Mouse (Mus musculus): Measurements from ENCODE around the gene Ubash3a. TPM values are rescaled to one million over a fixed set of nuclear protein-coding genes. Genes with fewer than 3 reads are reported as not detected.
"Not testable (repeated sequence)": the region's sequence is repeated elsewhere in the genome, so short reads cannot be mapped to it uniquely, and the experiment has no call there.

The Ubash3a gene
- polyA plus RNA-seq, 1 experiment from 2014 or later: 0.38 TPM

DNA sequence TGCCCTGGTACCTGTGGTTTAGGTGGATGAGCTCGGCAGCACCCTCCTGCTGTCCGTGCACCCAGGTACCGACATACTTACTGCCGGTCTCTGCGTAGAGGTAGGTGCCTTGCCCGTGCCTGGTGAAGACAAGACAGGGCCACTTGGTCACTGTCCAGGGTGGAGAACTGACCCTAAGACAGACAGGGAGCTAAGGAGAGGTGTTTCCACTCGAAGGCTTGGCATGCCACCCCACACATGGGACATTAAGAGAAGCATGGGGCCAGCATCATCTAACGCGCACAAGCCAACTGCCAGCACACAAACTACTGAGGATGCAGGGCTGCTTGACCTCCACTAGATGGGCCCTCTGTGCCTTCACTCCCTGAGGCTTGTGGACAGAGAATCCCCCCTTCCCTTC is 58.2 kb downstream of the Ubash3a start:
- no peaks in the 10 kb centered on the region for H3K36me3 ChIP-seq
- 0 out of 2 replicates have a peak, but pooled peaks cover 4% of the 10 kb centered on the region for H3K27me3 ChIP-seq
- no peaks in the 10 kb centered on the region for H3K9me3 ChIP-seq
- H3K4me3 ChIP-seq: no peak overlapping the region
- no peaks in the 10 kb centered on the region for H3K4me1 ChIP-seq (replicated peaks)
- no peak for ATAC-seq (ENCODE audit: low FRiP score)
- no peak overlapping the region for H3K27ac ChIP-seq
- no peak overlapping the region for H3K4me2 ChIP-seq
- H3K9ac ChIP-seq: no peak overlapping the region
- 91% methylated on average over 9 of the region's 9 CpGs for WGBS

DNA sequence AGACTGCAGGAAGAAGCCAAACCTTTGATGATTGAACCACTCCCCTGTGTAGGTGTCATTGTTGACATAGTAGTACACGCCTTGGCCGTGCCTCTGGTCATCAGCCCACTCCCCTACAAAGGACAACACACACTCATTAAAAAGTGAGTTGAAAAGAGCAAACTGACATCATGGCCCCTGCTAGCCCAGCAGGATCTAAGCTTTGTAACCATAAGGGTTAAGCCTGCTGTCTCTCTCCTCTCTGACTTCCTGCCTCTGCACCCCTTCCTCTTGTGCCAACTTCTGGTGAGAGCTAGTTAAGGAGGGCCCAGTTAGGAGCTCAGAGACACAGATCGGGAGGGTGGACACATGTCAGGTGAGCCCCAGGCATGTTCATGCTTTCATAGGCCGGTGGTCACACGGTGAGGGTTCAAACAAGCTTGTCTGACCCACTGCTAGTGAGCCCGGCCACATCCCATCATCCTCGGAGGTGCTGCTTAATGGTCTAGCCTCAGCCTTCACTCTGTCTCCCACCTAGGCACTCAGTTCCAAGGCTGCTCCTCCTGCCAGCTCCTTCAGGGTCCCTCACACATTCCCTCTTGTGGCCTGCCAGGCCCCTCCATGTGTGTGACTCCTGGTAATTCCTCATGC is 58.8 kb downstream of the Ubash3a start:
- ATAC-seq (ENCODE audit: low FRiP score): no peak
- Histone ChIP-seq H3K4me1 (replicated peaks) (no peaks in the 10 kb centered on the region), H3K4me2 (no peak overlapping the region), H3K27me3 (0 out of 2 replicates have a peak, but pooled peaks cover 4% of the 10 kb centered on the region), H3K9ac (no peak overlapping the region), H3K27ac (no peak overlapping the region), H3K9me3 (no peaks in the 10 kb centered on the region), H3K4me3 (no peak overlapping the region), H3K36me3 (no peaks in the 10 kb centered on the region)
- WGBS: 88% methylated on average over 7 of the region's 7 CpGs

DNA sequence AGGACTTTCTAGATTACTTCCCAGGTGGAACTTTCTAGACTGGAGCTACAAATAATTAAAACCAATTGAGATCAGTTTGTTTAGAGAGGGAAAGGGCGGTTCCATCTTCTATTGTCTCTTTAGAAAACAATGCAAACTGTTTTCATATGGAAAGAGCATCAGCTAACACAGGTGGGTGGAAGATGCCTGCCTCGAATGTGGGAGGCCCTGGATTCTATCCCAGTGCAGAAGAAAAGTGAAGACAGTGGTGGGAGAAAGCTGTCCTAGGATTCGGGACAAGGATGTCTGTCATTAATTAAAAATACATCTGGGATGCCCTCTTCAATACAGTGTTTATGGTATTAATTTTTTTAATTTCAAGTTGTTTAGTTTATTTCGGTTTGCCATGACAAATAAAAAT is 59.5 kb downstream of the Ubash3a start:
- WGBS: 76% methylated on average over 4 of the region's 4 CpGs

DNA sequence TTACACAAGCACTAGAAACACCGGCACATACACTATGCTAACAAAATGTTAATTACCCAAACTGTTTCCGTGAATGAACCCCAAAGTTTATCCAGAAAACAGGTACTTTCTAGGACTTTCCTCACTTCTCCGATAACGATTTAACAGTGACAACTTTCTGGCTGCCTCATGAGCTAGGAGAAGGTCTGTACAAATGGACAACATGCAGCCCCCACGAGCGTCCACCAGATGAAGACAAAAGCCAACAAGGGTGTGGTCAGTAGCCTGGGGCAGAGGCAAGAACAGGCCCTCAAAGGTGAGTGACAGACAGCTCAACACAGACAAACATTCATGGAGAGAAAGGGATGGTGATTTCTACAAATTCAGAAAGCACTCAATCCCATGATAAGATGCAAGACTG is 59.9 kb downstream of the Ubash3a start:
- no peak for ATAC-seq (ENCODE audit: low FRiP score)
- H3K27me3 ChIP-seq: 0 out of 2 replicates have a peak, but pooled peaks cover 4% of the 10 kb centered on the region
- 90% methylated on average over 6 of the region's 6 CpGs for WGBS

More for the DNA sequence above, 59.5 kb downstream of the Ubash3a start:
- no peak for ATAC-seq (ENCODE audit: low FRiP score)
- Histone ChIP-seq H3K4me3 (no peak overlapping the region), H3K9me3 (no peaks in the 10 kb centered on the region), H3K4me2 (no peak overlapping the region), H3K36me3 (no peaks in the 10 kb centered on the region), H3K27ac (no peak overlapping the region), H3K4me1 (replicated peaks) (no peaks in the 10 kb centered on the region), H3K27me3 (0 out of 2 replicates have a peak, but pooled peaks cover 4% of the 10 kb centered on the region), H3K9ac (no peak overlapping the region)

DNA sequence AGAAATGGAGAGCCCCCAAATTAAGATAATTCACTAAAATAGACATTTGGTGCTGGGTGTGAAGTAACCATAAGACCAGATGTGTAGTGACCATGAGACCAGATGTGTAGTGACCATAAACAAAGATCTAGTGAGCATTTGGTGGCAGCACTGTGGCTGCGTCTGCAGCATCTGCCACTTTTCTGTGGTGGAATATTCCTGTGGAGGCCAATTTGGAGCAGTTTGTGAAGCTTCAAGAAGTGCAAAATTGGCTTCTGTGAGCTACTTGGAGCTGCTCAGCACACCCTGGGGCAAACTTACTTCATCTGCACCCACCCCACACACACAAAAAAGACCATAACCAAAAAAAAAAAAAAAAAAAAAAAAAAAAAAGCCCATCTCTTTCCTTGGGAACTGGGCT is 60.3 kb downstream of the Ubash3a start:
- 86% methylated on average over 1 of the region's 1 CpGs for WGBS
- no peaks in the 10 kb centered on the region for H3K36me3 ChIP-seq
- no peaks in the 10 kb centered on the region for H3K9me3 ChIP-seq
- H3K27me3 ChIP-seq: 0 out of 2 replicates have a peak, but pooled peaks cover 4% of the 10 kb centered on the region
- H3K9ac ChIP-seq: no peak overlapping the region
- H3K4me3 ChIP-seq: no peak overlapping the region
- no peaks in the 10 kb centered on the region for H3K4me1 ChIP-seq (replicated peaks)
- H3K27ac ChIP-seq: no peak overlapping the region
- no peak overlapping the region for H3K4me2 ChIP-seq
- ATAC-seq (ENCODE audit: low FRiP score): no peak

More for the DNA sequence above, 59.9 kb downstream of the Ubash3a start:
- Histone ChIP-seq H3K4me2 (no peak overlapping the region), H3K27ac (no peak overlapping the region), H3K36me3 (no peaks in the 10 kb centered on the region), H3K9me3 (no peaks in the 10 kb centered on the region), H3K9ac (no peak overlapping the region), H3K4me3 (no peak overlapping the region), H3K4me1 (replicated peaks) (no peaks in the 10 kb centered on the region)

DNA sequence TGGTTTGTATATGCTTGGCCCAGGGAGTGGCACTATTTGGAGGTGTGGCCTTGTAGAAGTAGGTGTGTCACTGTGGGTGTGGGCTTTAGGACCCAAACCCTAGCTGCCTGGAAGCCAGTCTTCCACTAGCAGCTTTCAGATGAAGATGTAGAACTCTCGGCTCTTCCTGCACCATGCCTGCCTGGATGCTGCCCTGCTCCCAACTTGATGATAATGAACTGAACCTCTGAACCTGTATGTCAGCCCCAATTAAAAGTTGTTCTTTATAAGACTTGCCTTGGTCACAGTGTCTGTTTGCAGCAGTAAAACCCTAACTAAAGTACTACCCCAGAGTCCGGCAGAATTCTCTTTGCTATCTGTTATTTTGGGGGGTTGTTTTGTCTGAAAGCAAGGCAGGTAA is 62.1 kb downstream of the Ubash3a start:
- no peak overlapping the region for H3K4me2 ChIP-seq
- H3K9me3 ChIP-seq: no peaks in the 10 kb centered on the region
- no peaks in the 10 kb centered on the region for H3K4me1 ChIP-seq (replicated peaks)
- no peak overlapping the region for H3K9ac ChIP-seq
- H3K4me3 ChIP-seq: no peak overlapping the region
- H3K27me3 ChIP-seq: 0 out of 2 replicates have a peak, but pooled peaks cover 4% of the 10 kb centered on the region
- H3K36me3 ChIP-seq: no peaks in the 10 kb centered on the region
- no peak for ATAC-seq (ENCODE audit: low FRiP score)
- WGBS: 89% methylated on average over 2 of the region's 2 CpGs
- H3K27ac ChIP-seq: no peak overlapping the region

DNA sequence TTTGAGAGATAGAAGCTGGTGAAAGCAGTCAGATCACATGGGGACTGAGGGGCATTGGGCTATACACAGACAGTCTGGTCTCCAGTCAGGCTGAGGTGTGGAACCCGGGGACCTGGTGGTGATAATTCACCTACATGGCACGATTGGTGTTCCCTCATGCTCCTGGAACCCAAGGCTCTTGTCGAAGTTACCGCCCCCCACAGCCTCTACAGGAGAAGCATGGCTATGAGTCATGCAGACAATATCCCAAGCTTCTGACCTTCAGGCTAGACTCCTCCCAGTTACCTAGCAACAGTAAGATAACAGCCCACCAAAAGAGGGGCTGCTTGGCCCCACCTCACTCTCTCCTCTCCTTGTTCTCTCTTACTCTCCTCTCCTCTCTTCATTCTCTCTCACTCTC is 62.6 kb downstream of the Ubash3a start:
- Histone ChIP-seq H3K27ac (no peak overlapping the region), H3K4me1 (replicated peaks) (no peaks in the 10 kb centered on the region), H3K4me3 (no peak overlapping the region), H3K27me3 (0 out of 2 replicates have a peak, but pooled peaks cover 4% of the 10 kb centered on the region), H3K9ac (no peak overlapping the region), H3K9me3 (no peaks in the 10 kb centered on the region), H3K36me3 (no peaks in the 10 kb centered on the region), H3K4me2 (no peak overlapping the region)
- no peak for ATAC-seq (ENCODE audit: low FRiP score)
- 91% methylated on average over 4 of the region's 4 CpGs for WGBS

DNA sequence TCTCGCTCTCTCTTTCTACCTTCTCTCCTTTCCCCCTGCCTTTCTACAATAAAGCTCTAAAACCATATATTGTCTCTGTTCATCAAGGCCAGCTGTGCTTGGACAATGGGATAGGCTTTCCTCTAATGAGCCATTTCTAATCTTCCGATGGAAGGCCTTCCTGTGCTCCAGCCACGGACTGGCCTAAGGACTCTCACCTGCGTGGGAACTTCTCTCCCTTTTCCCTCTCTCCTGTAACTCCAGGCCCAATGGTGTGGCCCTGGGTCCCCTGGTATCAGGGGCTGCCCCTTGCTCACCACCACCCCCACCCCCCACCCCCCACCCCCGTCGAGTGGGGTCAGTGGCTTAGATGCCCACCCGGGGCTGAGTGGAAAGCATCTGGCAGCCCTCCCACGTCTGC is 63.1 kb downstream of the Ubash3a start:
- H3K4me3 ChIP-seq; H3K4me2 ChIP-seq; H3K27me3 ChIP-seq; H3K27ac ChIP-seq; H3K4me1 ChIP-seq (replicated peaks); H3K9me3 ChIP-seq; H3K36me3 ChIP-seq; H3K9ac ChIP-seq; ATAC-seq (ENCODE audit: low FRiP score): not testable (repeated sequence)
- 89% methylated on average over 8 of the region's 8 CpGs for WGBS

DNA sequence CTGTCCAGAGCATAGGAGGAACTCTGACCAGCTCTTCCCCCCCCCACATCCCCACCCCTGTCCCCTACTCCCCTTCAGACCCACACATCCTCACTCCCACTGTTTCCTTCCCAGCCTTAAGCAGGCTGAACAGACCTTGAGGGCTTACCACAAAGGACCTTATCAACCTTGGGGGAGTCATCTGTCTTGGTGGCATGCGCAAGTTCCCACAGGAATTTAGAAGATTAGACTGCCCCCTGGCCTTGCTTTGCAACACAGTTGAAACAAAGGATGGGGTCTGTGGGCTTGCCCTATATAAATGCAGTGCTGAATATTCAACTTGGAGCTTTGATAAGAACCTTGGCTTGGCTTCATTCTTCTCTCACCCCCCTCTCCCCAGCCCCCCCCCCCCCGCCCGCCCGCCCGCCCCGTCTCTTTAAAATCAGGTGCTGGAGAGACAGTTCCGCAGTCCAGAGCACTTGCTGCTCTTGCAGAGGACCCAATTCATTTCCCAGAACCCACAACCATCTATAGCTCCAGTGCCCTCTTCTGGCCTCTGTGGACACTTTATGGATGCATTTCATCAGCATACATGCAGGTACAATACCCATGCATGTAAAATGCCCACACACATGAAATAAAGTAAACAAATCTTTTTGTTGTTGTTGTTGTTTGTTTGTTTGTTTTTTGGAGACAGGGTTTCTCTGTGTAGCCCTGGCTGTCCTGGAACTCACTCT is 63.6 kb downstream of the Ubash3a start:
- H3K9ac ChIP-seq: no peak overlapping the region
- no peaks in the 10 kb centered on the region for H3K36me3 ChIP-seq
- H3K4me1 ChIP-seq (replicated peaks): peaks cover 1% of the 10 kb centered on the region
- no peak for ATAC-seq (ENCODE audit: low FRiP score)
- H3K9me3 ChIP-seq: no peaks in the 10 kb centered on the region
- no peak overlapping the region for H3K4me3 ChIP-seq
- no peak overlapping the region for H3K27ac ChIP-seq
- no peaks in the 10 kb centered on the region for H3K27me3 ChIP-seq
- no peak overlapping the region for H3K4me2 ChIP-seq
- WGBS: 66% methylated on average over 3 of the region's 7 CpGs

DNA sequence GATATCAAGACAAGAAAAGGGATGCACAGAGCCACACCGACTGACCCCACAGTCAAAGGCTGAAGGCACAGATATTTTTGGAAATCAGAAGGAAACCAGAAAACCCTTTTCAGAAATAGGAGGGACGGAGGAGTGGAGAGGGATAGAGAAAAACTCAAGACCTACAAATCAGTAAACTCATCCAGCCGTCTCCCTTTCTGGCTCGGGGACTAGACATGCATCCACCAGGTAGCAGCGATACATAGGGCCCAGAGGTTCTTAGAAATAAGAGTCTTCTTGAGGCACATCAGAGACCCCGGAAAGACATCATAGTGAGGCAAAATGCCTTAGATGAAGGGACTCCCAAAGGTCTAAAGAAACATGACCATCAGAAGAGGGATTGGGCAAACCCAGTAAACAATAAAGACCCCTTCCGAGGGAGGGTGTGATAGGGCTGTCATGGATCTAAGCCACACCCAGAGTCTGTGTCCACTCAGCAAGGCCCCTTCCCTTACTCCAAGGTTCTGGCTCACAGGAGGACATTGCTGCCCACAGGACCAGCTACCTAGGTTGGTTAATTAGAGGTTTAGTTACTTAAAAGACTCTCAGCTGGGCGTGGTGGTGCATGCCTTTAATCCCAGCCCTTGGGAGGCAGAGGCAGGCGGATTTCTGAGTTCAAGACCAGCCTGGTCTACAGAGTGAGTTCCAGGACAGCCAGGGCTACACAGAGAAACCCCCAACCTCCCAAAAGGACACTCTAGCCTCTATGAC is 64.9 kb downstream of the Ubash3a start:
- H3K4me1 ChIP-seq (replicated peaks): peaks cover 11% of the 10 kb centered on the region
- 90% methylated on average over 9 of the region's 9 CpGs for WGBS
- no peaks in the 10 kb centered on the region for H3K27me3 ChIP-seq
- H3K27ac ChIP-seq: no peak overlapping the region
- ATAC-seq (ENCODE audit: low FRiP score): no peak
- H3K4me2 ChIP-seq: no peak overlapping the region
- H3K36me3 ChIP-seq: no peaks in the 10 kb centered on the region
- no peak overlapping the region for H3K4me3 ChIP-seq
- no peak overlapping the region for H3K9ac ChIP-seq
- no peaks in the 10 kb centered on the region for H3K9me3 ChIP-seq

DNA sequence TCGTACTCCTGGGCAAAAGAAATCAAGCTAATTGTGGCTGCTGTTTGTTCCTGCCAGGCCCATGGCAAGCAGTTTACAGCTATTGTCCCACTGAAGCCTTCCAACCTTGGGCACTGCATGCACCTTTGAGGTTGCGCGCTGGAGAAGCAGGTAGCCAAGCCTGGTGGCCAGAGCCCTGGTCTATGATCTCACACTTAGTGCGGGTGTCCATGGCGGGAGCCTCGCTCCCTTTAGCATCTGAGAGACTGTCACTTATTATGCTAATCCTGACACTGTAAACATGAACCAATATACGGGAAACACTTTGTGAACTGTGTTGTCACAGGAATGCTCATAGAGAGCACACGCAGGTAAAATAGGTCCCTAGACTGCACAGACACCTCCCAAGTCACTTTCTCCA is 66.0 kb downstream of the Ubash3a start:
- Histone ChIP-seq H3K4me1 (replicated peaks) (peaks cover 15% of the 10 kb centered on the region), H3K27me3 (no peaks in the 10 kb centered on the region), H3K36me3 (no peaks in the 10 kb centered on the region), H3K9ac (no peak overlapping the region), H3K4me3 (no peak overlapping the region), H3K9me3 (no peaks in the 10 kb centered on the region), H3K27ac (no peak overlapping the region), H3K4me2 (no peak overlapping the region)
- no peak for ATAC-seq (ENCODE audit: low FRiP score)
- 90% methylated on average over 8 of the region's 8 CpGs for WGBS

DNA sequence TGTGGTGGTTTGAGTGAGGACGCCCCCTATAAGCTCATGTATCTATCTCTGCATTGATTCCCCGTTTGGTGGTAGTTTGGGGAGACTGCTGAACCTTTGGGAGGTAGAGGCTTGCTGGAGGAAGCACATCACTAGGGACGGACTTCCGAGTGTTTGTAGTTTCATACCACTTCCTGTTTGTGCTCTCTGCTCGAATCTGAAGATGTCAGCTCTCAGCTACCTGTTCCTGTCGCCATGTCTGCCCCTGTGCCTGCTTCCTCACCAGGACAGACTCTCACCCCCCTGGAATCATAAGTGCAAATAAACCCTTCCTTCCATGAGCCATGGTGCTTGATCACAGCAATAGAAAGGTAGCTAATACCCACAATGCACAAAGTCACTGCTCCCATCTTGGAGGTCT is 67.5 kb downstream of the Ubash3a start:
- Histone ChIP-seq H3K9me3 (no peaks in the 10 kb centered on the region), H3K4me2 (no peak overlapping the region), H3K27me3 (no peaks in the 10 kb centered on the region), H3K9ac (no peak overlapping the region), H3K27ac (no peak overlapping the region), H3K36me3 (no peaks in the 10 kb centered on the region), H3K4me3 (no peak overlapping the region), H3K4me1 (replicated peaks) (peaks cover 15% of the 10 kb centered on the region)
- no peak for ATAC-seq (ENCODE audit: low FRiP score)
- 85% methylated on average over 6 of the region's 6 CpGs for WGBS

All from hindbrain, embryonic 13.5 days (tissue).